Mouse (Mus musculus) C2C12 (cell line): ENCODE data around the gene Mterf4.

Experiments used
- CEBPB ChIP-seq: IDR thresholded peaks from one replicate; pipeline ENCODE4 v1.6.1; 2011; ENCODE audit warnings: low read depth, mild to moderate bottlenecking, control low read depth, moderate library complexity
- CTCF ChIP-seq: IDR thresholded peaks from one replicate; pipeline ENCODE4 v1.5.1; 2011; ENCODE audit not compliant: control insufficient read depth, insufficient read depth, insufficient read length
- MAX ChIP-seq: IDR thresholded peaks from one replicate; pipeline ENCODE4 v1.6.1; 2011; ENCODE audit warnings: mild to moderate bottlenecking, control low read depth
- MYOD1 ChIP-seq: IDR thresholded peaks from one replicate; pipeline ENCODE4 v1.6.1; 2011; ENCODE audit warnings: low read depth; ENCODE audit not compliant: control insufficient read depth, insufficient read length
- MYOG ChIP-seq: IDR thresholded peaks from one replicate; pipeline ENCODE4 v1.6.1; 2011; ENCODE audit not compliant: control insufficient read depth, insufficient read length; ENCODE audit errors: extremely low read depth
- USF1 ChIP-seq: IDR thresholded peaks from one replicate; pipeline ENCODE4 v1.6.1; 2011; ENCODE audit warnings: low read depth, mild to moderate bottlenecking, control low read depth, moderate library complexity

DNA sequence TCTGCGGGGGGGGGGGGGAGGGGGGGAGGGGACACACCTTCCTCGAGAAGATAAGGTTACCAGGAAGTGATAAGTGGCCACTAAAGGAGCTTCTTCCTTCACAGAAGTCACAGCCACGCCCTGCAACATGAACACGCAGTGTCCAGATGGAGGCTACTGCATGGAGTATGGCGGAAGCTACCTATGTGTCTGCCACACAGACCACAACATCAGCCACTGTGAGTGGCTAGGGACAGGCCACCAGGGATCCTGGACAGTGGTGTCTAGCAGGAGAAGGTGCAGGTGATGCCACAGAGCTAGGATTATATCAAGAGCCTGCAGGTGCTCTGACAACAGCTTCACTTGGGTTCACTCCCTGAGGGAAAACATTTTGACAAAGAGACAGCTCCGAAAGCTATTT, 34.0 kb downstream of the Mterf4 start:
- TF ChIP-seq USF1 (no peak), CTCF (no peak), MAX (no peak), MYOD1 (no peak), CEBPB (no peak), MYOG (no peak)
